Mouse (Mus musculus) lung, postnatal 25 days (tissue): ENCODE results near the gene Eif2b5.

Experiments used
- DNase-seq: peaks from one replicate; pipeline ENCODE4 v3.0.0; 2022; ENCODE audit warnings: low spot score

The Eif2b5 gene

DNA sequence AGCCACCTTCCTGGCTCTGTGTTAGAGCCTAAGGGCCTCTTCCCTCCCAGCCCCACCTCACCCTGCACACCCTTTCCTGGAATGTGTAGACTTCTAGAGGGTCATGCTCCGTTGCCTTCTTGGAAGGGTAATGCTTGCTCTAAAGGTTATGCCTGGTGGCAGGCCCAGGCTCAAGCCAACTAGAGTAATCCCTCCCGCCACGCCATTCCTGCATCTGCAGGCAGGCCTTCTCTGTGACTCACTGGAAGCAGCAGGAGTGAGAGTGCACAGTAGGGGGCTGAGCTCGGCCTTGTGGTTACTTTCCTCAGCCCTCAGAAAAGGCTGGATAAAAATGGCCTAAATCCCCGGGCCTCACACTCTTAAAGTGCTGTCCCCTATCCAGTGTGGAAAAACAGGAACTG lies 38.5 kb downstream of the Eif2b5 start:
- no peak for DNase-seq

DNA sequence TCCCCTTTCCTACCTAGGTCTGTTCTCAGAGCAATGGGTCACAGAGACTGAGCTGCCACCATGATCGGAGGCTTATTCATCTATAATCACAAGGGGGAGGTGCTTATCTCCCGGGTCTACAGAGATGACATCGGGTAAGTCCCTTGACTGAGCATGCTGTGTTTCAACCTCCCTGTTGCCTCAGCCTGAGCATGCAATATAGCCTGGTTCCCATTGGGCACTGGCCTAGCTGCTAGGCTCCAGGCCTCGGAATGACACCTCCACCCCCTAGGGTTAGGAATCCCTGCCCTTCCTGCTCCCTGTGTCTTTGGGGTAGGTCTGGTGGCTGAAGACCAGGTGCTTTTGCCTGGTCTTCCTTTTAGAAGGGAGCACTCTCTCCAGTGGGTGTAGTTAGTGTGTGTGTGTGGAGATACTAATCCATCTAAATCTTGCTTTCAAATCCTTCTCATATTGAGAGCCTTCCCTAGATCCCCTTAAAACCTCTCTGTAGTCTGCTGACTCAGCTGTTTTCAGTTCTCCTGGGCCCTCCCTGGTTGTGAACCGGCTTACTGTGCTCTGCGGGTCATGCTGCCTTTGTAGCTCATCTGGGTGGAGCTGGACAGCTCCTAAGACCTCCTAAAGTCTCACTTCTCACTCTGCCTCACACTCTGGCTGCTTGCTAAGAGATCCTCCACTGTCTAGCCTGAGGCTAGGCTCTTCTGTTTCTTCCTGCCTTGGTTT lies 39.1 kb downstream of the Eif2b5 start:
- no peak for DNase-seq

GRCm38 (mm10) chr16:20539649-20540048 lies 41.0 kb downstream of the Eif2b5 start:
- no peak for DNase-seq

DNA sequence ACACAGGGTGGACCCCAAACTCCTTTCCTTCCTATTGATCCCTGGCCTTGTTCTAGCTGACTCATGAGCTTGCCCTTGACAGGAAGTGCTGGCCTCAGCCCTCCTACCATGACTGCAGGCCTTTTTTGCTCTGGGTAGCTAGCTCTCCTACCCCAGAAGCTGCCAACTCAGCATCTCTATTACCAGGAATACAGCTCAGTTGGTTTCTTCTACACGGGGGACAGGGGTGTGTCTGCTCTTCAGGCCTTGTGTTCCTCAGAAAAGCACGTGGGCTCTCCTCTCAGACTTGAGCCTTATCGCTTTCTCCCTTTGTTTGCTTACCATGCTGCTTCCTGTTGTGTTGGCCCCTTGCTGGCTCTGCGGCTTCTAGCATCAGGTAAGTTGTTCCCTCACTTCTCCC lies 41.8 kb downstream of the Eif2b5 start:
- no peak for DNase-seq

- no peak for DNase-seq
These were observed 47.1 kb downstream of the Eif2b5 start for GRCm38 (mm10) chr16:20545696-20546095.

DNA sequence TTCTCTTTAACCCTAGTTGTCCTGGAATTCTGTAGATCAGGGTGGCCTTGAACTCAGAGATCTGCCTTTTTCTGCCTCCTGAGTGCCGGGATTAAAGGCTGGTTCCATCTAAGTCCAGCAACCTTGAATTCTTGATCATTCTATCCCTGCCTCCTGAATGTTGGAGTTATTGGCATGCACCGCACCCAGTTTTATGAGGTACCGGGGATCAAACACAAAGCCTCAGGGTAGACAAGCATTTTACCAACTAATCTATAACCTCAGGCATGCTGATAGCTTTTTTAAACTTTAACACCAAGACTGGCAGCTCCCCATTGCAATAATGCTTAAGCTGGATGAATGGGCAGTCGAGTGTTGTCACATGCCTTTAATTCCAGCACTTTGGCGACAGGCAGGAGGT lies 48.8 kb downstream of the Eif2b5 start:
- peak; percentile 34 for DNase-seq

DNA sequence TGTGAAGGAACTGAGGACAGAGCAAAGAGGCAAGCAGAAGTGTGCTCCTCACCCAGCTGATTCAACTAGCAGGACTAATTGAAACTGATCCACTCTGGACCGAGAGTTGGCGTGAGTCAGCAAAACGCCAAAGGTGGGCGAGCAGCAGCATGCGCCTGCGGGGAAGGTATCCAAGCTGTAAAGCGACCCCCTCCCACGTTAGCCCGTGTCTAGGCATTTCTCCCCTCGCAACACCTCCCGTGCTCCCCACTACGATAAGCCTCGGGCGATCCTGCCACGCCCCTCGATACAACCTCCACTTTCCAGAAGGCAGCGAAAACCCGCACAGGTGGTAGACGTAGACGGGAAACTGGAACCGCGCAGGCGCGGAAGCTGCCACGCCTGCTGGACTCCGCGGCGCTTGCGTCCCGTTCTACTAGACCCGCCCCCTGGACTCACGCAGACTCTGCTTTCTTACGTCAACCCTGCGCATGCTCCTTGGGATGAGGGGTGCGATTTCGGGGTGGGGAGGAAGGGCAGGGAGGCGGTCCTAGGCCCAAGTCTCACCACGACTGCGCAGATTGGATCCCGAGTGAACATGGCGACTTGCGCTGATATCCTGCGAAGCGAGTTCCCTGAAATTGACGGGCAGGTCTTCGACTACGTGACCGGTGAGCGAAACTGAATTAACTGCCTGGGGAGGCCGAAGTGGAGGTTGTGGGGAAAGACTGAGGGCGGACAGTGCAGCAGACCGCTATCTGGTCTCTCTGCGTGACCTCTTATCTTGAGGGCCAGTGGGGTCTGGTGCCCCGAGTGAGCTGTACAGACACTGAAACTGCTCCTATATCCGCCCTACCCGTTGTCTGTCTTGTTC lies 49.7 kb downstream of the Eif2b5 start, which contains the start of gene Abcf3:
TSS of gene Abcf3 (plus strand) at position 482 of the 853 bp plus-strand sequence.
- peak; percentile 99 for DNase-seq

- DNase-seq = no peak
These were observed 50.5 kb downstream of the Eif2b5 start for GRCm38 (mm10) chr16:20549161-20549560.

DNA sequence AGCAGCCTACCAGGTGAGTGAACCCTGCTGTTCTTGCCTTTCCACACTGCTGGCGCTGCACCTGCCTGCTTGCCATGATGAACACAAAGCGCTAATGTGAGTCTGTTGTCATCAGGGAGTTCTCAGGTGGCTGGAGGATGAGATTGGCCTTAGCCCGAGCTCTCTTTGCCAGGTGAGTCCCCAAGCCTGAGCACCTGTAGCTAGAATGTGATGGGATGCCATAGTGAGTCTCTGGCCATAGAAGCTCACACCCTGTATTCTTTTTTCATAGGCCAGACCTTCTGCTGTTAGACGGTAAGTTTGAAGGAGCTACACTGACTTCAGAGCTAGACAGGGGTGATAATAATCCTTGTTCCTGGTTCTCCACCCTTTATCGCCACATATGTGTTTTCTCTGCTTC lies 53.1 kb downstream of the Eif2b5 start:
- no peak for DNase-seq

DNA sequence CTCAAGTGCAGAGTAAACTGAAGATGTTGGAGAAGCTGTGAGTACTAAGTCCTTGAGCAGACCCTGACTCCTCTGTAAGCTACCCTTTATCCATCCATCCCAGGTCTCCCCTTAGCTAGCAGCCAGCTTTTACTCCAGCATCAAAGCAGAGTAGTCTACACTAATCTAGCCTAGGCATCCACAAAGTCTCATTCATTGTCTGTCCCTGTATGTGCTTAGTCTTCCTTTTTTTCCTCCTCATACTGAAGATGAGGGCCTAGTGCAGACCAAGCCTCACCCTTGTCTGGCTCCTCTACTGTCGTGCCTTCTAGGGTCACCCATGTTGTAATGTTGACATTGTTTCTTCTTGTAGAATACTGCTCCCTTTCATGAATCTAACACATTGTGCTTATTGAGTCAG lies 54.0 kb downstream of the Eif2b5 start:
- no peak for DNase-seq

GRCm38 (mm10) chr16:20555000-20555399 lies 56.4 kb downstream of the Eif2b5 start:
- DNase-seq = no peak

GRCm38 (mm10) chr16:20557381-20557780 lies 58.8 kb downstream of the Eif2b5 start:
- DNase-seq = no peak
